Mouse (Mus musculus): ENCODE data around the gene Scgb1b11.
"Not testable (repeated sequence)": the region's sequence is repeated elsewhere in the genome, so short reads cannot be mapped to it uniquely, and the experiment has no call there.

Scgb1b11 gene

GRCm38 (mm10) chr7:32222540-32222939 lies at the start of gene Scgb1b11:
Gene Scgb1b11 (plus strand): TSS chr7:32222840.
- DNase-seq (ENCODE audit: low spot score in 2 of 2): not testable (repeated sequence)

DNA sequence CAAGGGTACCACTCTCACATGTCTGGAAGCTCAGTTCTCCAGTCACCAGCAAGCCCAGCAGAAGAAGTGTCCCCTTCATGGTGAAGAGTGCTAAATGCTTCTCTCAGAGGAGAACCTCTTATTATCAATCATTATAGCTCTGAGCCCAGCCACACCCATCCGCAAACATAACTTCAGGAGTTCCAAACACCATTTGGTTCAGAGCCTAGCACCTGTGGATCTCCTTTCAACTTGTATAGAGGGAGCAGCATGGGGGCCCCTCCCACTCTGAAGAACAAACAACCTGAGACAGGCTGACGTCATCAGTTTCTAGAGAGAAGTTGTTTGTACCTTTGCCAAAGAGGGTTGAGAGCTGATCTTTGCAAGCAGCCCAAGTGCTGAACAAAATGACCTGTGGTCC lies 11.6 kb upstream of the Scgb1b11 start, which contains the start of gene Scgb2b11:
Gene Scgb2b11 (minus strand): TSS at position 101 of the 400 bp plus-strand sequence.
- not testable (repeated sequence) for DNase-seq (ENCODE audit: low spot score in 2 of 2)
